Mouse (Mus musculus) CH12.LX (cell line): ENCODE results near the gene Bpifb5. TPM values are rescaled to one million over a fixed set of nuclear protein-coding genes. Genes with fewer than 3 reads are reported as not detected.
"Not testable (repeated sequence)": the region's sequence is repeated elsewhere in the genome, so short reads cannot be mapped to it uniquely, and the experiment has no call there.

Experiments
- DNase-seq: peaks from one replicate; pipeline ENCODE4 v3.0.0-alpha.2; 2013; ENCODE audit errors: extremely low read depth
- H3K27ac ChIP-seq: 2 replicates; pipeline ENCODE4 v1.5.1; 2012; ENCODE audit warnings: low read depth, mild to moderate bottlenecking, control low read depth, moderate library complexity; ENCODE audit not compliant: insufficient read depth
- H3K27me3 ChIP-seq: replicated peaks from 2 replicates; pipeline ENCODE3; 2012; ENCODE audit warnings: inconsistent platforms
- H3K36me3 ChIP-seq, 2 experiments: replicated peaks in 1 of 2; 2 replicates each; pipeline versions ENCODE3 to v1.6.1; 2012; ENCODE audit warnings: inconsistent platforms in 1 of 2, low read length in 1 of 2, mild to moderate bottlenecking in 1 of 2, mixed read lengths in 1 of 2, moderate library complexity in 1 of 2; ENCODE audit not compliant: control insufficient read depth in 1 of 2, insufficient read depth in 1 of 2
- H3K4me1 ChIP-seq, 2 experiments: 2 replicates each; pipeline ENCODE4 v1.6.1; 2012; ENCODE audit warnings: inconsistent platforms in 1 of 2, moderate library complexity in 1 of 2; ENCODE audit not compliant: insufficient read depth in 2 of 2, control insufficient read depth in 1 of 2
- H3K4me2 ChIP-seq: 2 replicates; pipeline ENCODE4 v1.6.1; 2012; ENCODE audit warnings: low read depth, mild to moderate bottlenecking, control low read depth; ENCODE audit not compliant: poor library complexity, insufficient read depth, severe bottlenecking
- H3K4me3 ChIP-seq, 3 experiments: fragments of 150-350 bp in 1 of 3; sonication (generic) in 1 of 3; replicated peaks in 1 of 3; 2 replicates each; pipeline versions ENCODE3 to v1.5.1; 2011 to 2012; ENCODE audit warnings: low read depth in 2 of 3, low read length in 2 of 3, mild to moderate bottlenecking in 2 of 3, moderate library complexity in 2 of 3, control low read depth in 1 of 3, improper control_type of control experiment in 1 of 3, inconsistent platforms in 1 of 3, mixed read lengths in 1 of 3; ENCODE audit not compliant: poor library complexity in 1 of 3
- H3K79me2 ChIP-seq: replicated peaks from 2 replicates; pipeline ENCODE4 v1.6.1; 2012; ENCODE audit warnings: mild to moderate bottlenecking, moderate library complexity; ENCODE audit not compliant: control insufficient read depth, poor library complexity, insufficient read depth, severe bottlenecking; ENCODE audit errors: extremely low read depth
- H3K9ac ChIP-seq: 2 replicates; pipeline ENCODE4 v1.6.1; 2012; ENCODE audit warnings: low read depth, mild to moderate bottlenecking, control low read depth, moderate library complexity; ENCODE audit not compliant: insufficient read depth
- H3K9me3 ChIP-seq: replicated peaks from 2 replicates; pipeline ENCODE3; 2012; ENCODE audit warnings: low read length, inconsistent platforms, mixed read lengths
- CHD2 ChIP-seq: IDR thresholded peaks from 2 replicates; pipeline ENCODE4 v1.6.1; 2011; ENCODE audit warnings: low read length, improper control_type of control experiment
- ELF1 ChIP-seq: IDR thresholded peaks from 2 replicates; pipeline ENCODE4 v1.6.1; 2014; ENCODE audit warnings: low read depth, mild to moderate bottlenecking, inconsistent platforms, low read length, improper control_type of control experiment
- EP300 ChIP-seq: IDR thresholded peaks from 2 replicates; pipeline ENCODE4 v1.6.1; 2011; ENCODE audit warnings: low read length, improper control_type of control experiment
- ETS1 ChIP-seq: conservative IDR thresholded peaks from 2 replicates; pipeline ENCODE4 v1.6.1; 2012; ENCODE audit warnings: low read depth, mild to moderate bottlenecking, inconsistent platforms, low read length, improper control_type of control experiment, moderate library complexity
- HCFC1 ChIP-seq: IDR thresholded peaks from 2 replicates; pipeline ENCODE4 v1.6.1; 2012; ENCODE audit warnings: low read depth, mild to moderate bottlenecking, inconsistent platforms, low read length, improper control_type of control experiment
- KAT2A ChIP-seq: IDR thresholded peaks from 2 replicates; pipeline ENCODE4 v1.6.1; 2012; ENCODE audit warnings: low read length, improper control_type of control experiment, inconsistent platforms; ENCODE audit not compliant: insufficient replicate concordance
- MXI1 ChIP-seq: IDR thresholded peaks from 2 replicates; pipeline ENCODE4 v1.6.1; 2011; ENCODE audit warnings: mild to moderate bottlenecking, low read depth, low read length, improper control_type of control experiment
- NRF1 ChIP-seq: IDR thresholded peaks from 2 replicates; pipeline ENCODE4 v1.6.1; 2014; ENCODE audit warnings: low read depth, mild to moderate bottlenecking, inconsistent platforms, low read length, improper control_type of control experiment, moderate library complexity
- POLR2AphosphoS2 ChIP-seq: IDR thresholded peaks from 2 replicates; pipeline ENCODE4 v1.6.1; 2011; ENCODE audit warnings: low read depth, low read length, improper control_type of control experiment
- RCOR1 ChIP-seq: conservative IDR thresholded peaks from 2 replicates; pipeline ENCODE4 v1.6.1; 2012; ENCODE audit warnings: low read depth, mild to moderate bottlenecking, inconsistent platforms, low read length, improper control_type of control experiment
- SIN3A ChIP-seq: IDR thresholded peaks from 2 replicates; pipeline ENCODE4 v1.6.1; 2012; ENCODE audit warnings: low read length, improper control_type of control experiment, inconsistent platforms
- TBP ChIP-seq: conservative IDR thresholded peaks from 2 replicates; pipeline ENCODE4 v1.6.1; 2011; ENCODE audit warnings: low read depth, low read length, improper control_type of control experiment
- TCF12 ChIP-seq: IDR thresholded peaks from 2 replicates; pipeline ENCODE4 v1.6.1; 2014; ENCODE audit warnings: low read depth, mild to moderate bottlenecking, inconsistent platforms, low read length, improper control_type of control experiment
- UBTF ChIP-seq: IDR thresholded peaks from 2 replicates; pipeline ENCODE4 v1.6.1; 2012; ENCODE audit warnings: low read depth, mild to moderate bottlenecking, inconsistent platforms, low read length, improper control_type of control experiment, moderate library complexity
- USF2 ChIP-seq: conservative IDR thresholded peaks from 2 replicates; pipeline ENCODE4 v1.6.1; 2011; ENCODE audit warnings: low read depth, low read length, improper control_type of control experiment
- ZC3H11A ChIP-seq: IDR thresholded peaks from 2 replicates; pipeline ENCODE4 v1.6.1; 2012; ENCODE audit warnings: low read depth, mild to moderate bottlenecking, inconsistent platforms, low read length, improper control_type of control experiment
- ZMIZ1 ChIP-seq: IDR thresholded peaks from 2 replicates; pipeline ENCODE4 v1.6.1; 2012; ENCODE audit warnings: low read depth, mild to moderate bottlenecking, inconsistent platforms, low read length, improper control_type of control experiment
- dilution Hi-C: fragments of 300-500 bp; cut with MboI; formaldehyde crosslinking; loops from 2 replicates; pipeline ENCODE4 v1.14.3; 2020; ENCODE audit warnings: low sequenced_read_pairs; ENCODE audit not compliant: extremely low pct_unique_long_range_greater_than_20kb, extremely low pct_ligation_motif_present
- in situ Hi-C: fragments of 300-500 bp; cut with MboI; formaldehyde crosslinking; loops from 3 replicates; pipeline ENCODE4 v1.14.3; 2019; ENCODE audit warnings: low sequenced_read_pairs, low pct_ligation_motif_present, low pct_unique_long_range_greater_than_20kb, mixed read lengths
- polyA plus RNA-seq: library from polyadenylated mRNA; unstranded; fragments of >175 nt; gene quantifications from 2 replicates; pipeline ENCODE4 v1.2.1, GENCODE M21; 2012; ENCODE audit warnings: low read depth; ENCODE audit not compliant: insufficient read length
- total RNA-seq, 2 experiments: library from RNA; depleted of rRNA; stranded (reverse); fragments of 300-350 nt in 1 of 2; fragments of >200 nt in 1 of 2; gene quantifications; 2 replicates each; pipeline ENCODE4 v1.2.3; 2012 to 2014

The Bpifb5 gene
- total and polyA plus RNA-seq, 3 experiments, result not detected

DNA sequence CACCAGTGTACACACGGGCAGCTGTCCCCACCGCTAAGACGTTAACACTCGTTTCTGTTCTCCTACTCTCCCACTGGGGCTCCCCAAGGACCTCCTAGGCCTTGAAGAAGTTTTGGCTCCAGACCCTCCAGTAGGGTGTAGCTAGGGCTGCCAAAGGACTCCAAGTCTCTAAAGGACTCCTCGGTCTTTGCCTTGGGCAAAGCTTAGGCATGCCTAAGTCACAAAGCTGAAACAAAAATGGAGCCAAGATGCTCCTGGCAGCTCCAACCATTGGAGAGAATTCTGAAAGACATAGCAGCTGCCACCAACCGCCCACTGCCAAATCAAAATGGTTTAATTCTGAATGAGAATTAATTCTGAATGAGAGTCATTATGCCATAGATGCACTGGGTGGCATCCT lies 9.9 kb downstream of the Bpifb5 start:
- Histone ChIP-seq H3K9me3 (no peaks in the 10 kb centered on the region), H3K79me2 (no peaks in the 10 kb centered on the region)
- TF ChIP-seq ZMIZ1 (no peak), ETS1 (no peak), UBTF (no peak), ZC3H11A (no peak), SIN3A (no peak), HCFC1 (no peak)
- TF ChIP-seq, all 38 proteins: peak for 0
- Histone ChIP-seq H3K27me3 (peaks cover 85% of the 10 kb centered on the region), H3K4me3 (no peak overlapping the region), H3K9ac (no peak overlapping the region), H3K27ac (no peak overlapping the region), H3K4me2 (no peak overlapping the region), H3K36me3 (no peaks in the 10 kb centered on the region), H3K4me1 (no peaks in the 10 kb centered on the region)
- dilution Hi-C loops, result no loop called here
- in situ Hi-C loops, result no loop called here
- no peak for DNase-seq

DNA sequence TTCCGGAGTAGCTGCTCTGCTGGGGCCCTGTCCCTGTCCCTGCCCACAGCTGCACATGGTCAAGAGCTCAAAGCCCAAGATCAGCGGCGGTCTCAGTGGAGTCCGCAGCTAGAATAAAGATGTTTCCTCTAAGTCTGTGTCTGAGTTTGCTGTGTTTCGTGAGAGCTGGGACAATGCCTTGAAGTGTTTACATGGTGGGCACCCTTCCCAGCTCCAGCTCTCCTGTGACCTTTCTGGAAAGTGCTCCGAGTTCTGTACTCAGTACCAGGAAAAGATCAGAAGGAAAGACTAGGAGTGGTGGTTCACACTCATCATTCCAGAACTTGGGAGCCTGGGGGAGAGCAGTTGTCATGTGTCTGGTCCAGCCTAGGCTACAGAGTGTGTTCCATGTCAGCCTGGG lies 17.2 kb downstream of the Bpifb5 start:
- Histone ChIP-seq H3K4me2 (no peak overlapping the region), H3K4me3 (no peak overlapping the region), H3K27ac (no peak overlapping the region), H3K9ac (no peak overlapping the region), H3K9me3 (peaks cover 23% of the 10 kb centered on the region), H3K79me2 (no peaks in the 10 kb centered on the region), H3K4me1 (no peaks in the 10 kb centered on the region), H3K27me3 (peaks cover 61% of the 10 kb centered on the region), H3K36me3 (no peaks in the 10 kb centered on the region)
- TF ChIP-seq RCOR1 (no peak), EP300 (no peak), ELF1 (no peak), TBP (no peak), KAT2A (no peak), TCF12 (no peak), NRF1 (no peak), USF2 (no peak), POLR2AphosphoS2 (no peak), CHD2 (no peak), UBTF (no peak), MXI1 (no peak)
- dilution Hi-C loops (no loop called here), in situ Hi-C loops (no loop called here)
- no peak for DNase-seq

DNA sequence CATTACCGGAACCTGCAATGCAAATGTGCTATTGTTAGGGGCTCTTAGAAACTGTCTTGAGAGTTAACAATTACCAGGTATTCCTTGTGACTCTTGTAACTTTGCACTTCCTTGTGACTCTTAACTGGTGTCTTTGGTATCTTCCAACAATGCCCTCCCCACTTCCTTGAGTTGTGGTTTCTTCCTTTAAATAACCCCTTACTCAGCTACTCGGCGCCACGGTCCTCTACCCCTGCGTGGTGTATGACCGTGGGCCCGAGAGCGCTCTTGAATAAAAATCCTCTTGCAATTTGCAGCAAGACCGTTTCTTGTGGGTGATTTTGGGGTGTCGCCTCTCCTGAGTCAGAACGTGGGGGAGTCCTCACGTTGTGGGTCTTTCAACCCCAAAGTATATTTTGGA lies 19.2 kb downstream of the Bpifb5 start:
- H3K4me2 ChIP-seq, H3K79me2 ChIP-seq, DNase-seq, dilution Hi-C loops, H3K36me3 ChIP-seq, H3K27ac ChIP-seq, H3K9ac ChIP-seq, in situ Hi-C loops, H3K4me1 ChIP-seq, H3K4me3 ChIP-seq: not testable (repeated sequence)
- peaks cover 43% of the 10 kb centered on the region for H3K27me3 ChIP-seq
- peaks cover 27% of the 10 kb centered on the region for H3K9me3 ChIP-seq
